Mouse (Mus musculus) heart, embryonic 15.5 days (tissue): ENCODE results near the gene Ralgapa2. TPM values are rescaled to one million over a fixed set of nuclear protein-coding genes. Genes with fewer than 3 reads are reported as not detected.

Source experiments
- ATAC-seq: fragments of 200-750 bp; cut with Nextera tagmentation; replicated peaks from 2 replicates; pipeline ENCODE4 v1.8.0; 2017; ENCODE audit warnings: low read depth, moderate TSS enrichment; ENCODE audit not compliant: insufficient number of reproducible peaks, insufficient read depth, low FRiP score
- H3K27ac ChIP-seq: fragments of 300-500 bp; sonication (generic); 2 replicates; pipeline ENCODE4 v1.5.1; 2015; ENCODE audit warnings: mild to moderate bottlenecking, inconsistent platforms
- H3K27me3 ChIP-seq: fragments of 300-500 bp; sonication (generic); 2 replicates; pipeline ENCODE4 v1.6.1; 2015; ENCODE audit warnings: inconsistent platforms
- H3K36me3 ChIP-seq: fragments of 300-500 bp; sonication (generic); 2 replicates; pipeline ENCODE4 v1.6.1; 2015; ENCODE audit warnings: mild to moderate bottlenecking, inconsistent platforms
- H3K4me1 ChIP-seq: fragments of 300-500 bp; sonication (generic); replicated peaks from 2 replicates; pipeline ENCODE4 v1.6.1; 2015; ENCODE audit warnings: inconsistent platforms
- H3K4me2 ChIP-seq: fragments of 300-500 bp; sonication (generic); 2 replicates; pipeline ENCODE4 v1.6.1; 2015; ENCODE audit warnings: inconsistent platforms, mild to moderate bottlenecking, moderate library complexity
- H3K4me3 ChIP-seq: fragments of 300-500 bp; sonication (generic); 2 replicates; pipeline ENCODE4 v1.5.1; 2015; ENCODE audit warnings: mild to moderate bottlenecking, inconsistent platforms
- H3K9ac ChIP-seq: fragments of 300-500 bp; sonication (generic); 2 replicates; pipeline ENCODE4 v1.6.1; 2015; ENCODE audit warnings: mild to moderate bottlenecking, inconsistent platforms
- H3K9me3 ChIP-seq: fragments of 300-500 bp; sonication (generic); replicated peaks from 2 replicates; pipeline ENCODE4 v1.6.1; 2016; ENCODE audit warnings: inconsistent platforms
- WGBS: fragments of 180-500 bp; shearing (Covaris S2); methylation state at CpG from one replicate; pipeline ENCODE4 v1.1.7; 2015; ENCODE audit warnings: mixed read lengths; 5-methylcytosine and 5-hydroxymethylcytosine counted together
- polyA plus RNA-seq: library from polyadenylated mRNA; unstranded; fragments of >200 nt; fragmentation: Nextera tagmentation; extraction: Ambion mirVana; gene quantifications from 2 replicates; pipeline ENCODE4 v1.2.1, GENCODE M21; 2015

Gene Ralgapa2
- polyA plus RNA-seq, 1 experiment from 2014 or later, result 9.9 TPM

- Histone ChIP-seq H3K27me3 (no peaks in the 10 kb centered on the region), H3K9ac (no peak overlapping the region), H3K9me3 (no peaks in the 10 kb centered on the region), H3K27ac (no peak overlapping the region), H3K4me3 (no peak overlapping the region), H3K36me3 (no peaks in the 10 kb centered on the region), H3K4me2 (no peak overlapping the region), H3K4me1 (no peaks in the 10 kb centered on the region)
- 79% methylated on average over 3 of the region's 3 CpGs for WGBS
- no peak for ATAC-seq
Measured at GRCm38 (mm10) chr2:146299841-146300460, 212.2 kb downstream of the Ralgapa2 start.

DNA sequence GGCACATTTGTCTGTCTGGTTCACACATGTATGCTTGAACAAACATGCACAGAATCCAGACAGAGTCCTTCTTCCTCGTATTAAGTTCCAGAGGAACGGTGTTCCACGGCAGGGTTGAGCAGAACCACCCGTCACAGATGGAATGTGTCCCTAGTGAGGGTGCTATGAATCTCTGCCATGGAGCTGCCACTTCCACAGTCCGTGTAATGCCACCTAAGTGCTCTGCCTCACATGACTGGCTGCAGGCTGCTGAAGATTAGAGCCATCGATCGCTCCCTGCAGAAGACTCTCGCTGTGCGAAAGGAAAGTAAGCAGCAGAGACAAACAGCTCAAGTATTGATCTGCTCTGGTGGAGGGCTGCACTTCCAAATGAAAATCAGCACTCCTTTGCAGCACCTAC is 218.6 kb downstream of the Ralgapa2 start:
- 75% methylated on average over 9 of the region's 9 CpGs for WGBS
- no peaks in the 10 kb centered on the region for H3K4me1 ChIP-seq
- no peak for ATAC-seq
- no peak overlapping the region for H3K4me2 ChIP-seq
- no peak overlapping the region for H3K9ac ChIP-seq
- H3K4me3 ChIP-seq, result no peak overlapping the region
- H3K36me3 ChIP-seq, result no peaks in the 10 kb centered on the region
- no peak overlapping the region for H3K27ac ChIP-seq
- no peaks in the 10 kb centered on the region for H3K27me3 ChIP-seq
- H3K9me3 ChIP-seq, result no peaks in the 10 kb centered on the region

DNA sequence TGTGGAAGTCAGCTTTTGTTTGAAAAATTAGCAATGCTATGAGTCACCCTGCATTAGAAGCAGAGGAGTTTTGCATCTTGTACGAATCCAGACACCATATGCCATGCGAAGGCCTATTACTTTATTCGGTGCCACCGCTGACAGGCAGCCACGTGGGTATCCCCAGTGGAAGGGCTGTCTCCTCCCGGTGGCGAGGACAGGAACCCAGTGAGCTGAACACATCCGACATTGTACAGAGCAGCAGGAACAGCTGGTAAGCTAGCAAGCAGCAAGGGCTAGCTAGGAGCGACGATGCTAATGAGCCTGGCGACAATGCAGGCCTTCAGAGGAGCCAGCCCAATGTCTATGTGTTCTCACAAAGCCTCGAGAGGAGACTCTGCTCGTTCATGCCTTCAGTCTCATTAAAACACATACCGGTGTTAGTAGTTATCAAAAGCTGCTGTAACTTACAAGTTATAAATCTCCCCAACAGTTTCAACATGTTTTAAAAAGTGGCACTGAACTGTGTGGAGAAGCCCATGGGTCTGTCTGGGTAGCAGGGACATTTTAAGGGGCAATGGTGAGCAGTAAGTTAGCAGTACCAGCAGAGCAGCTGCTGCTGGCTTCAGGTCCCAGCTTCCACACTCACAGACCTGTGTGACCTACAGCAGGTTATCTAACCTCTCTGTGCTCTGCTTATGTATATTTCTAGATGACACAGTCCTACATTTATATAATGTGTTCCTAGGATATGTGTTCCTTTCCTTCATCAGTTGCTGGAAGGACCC is 221.1 kb downstream of the Ralgapa2 start:
- 59% methylated on average over 14 of the region's 14 CpGs for WGBS
- Histone ChIP-seq H3K27me3 (no peaks in the 10 kb centered on the region), H3K9ac (no peak overlapping the region), H3K4me1 (no peaks in the 10 kb centered on the region), H3K9me3 (no peaks in the 10 kb centered on the region), H3K4me2 (no peak overlapping the region), H3K36me3 (no peaks in the 10 kb centered on the region), H3K27ac (no peak overlapping the region), H3K4me3 (no peak overlapping the region)
- no peak for ATAC-seq

- Histone ChIP-seq H3K9me3 (no peaks in the 10 kb centered on the region), H3K36me3 (no peaks in the 10 kb centered on the region), H3K4me2 (no peak overlapping the region), H3K4me3 (no peak overlapping the region), H3K27ac (no peak overlapping the region), H3K9ac (no peak overlapping the region), H3K4me1 (no peaks in the 10 kb centered on the region), H3K27me3 (no peaks in the 10 kb centered on the region)
- 84% methylated on average over 6 of the region's 6 CpGs for WGBS
- no peak for ATAC-seq
Measured at GRCm38 (mm10) chr2:146290366-146290765, 221.8 kb downstream of the Ralgapa2 start.

DNA sequence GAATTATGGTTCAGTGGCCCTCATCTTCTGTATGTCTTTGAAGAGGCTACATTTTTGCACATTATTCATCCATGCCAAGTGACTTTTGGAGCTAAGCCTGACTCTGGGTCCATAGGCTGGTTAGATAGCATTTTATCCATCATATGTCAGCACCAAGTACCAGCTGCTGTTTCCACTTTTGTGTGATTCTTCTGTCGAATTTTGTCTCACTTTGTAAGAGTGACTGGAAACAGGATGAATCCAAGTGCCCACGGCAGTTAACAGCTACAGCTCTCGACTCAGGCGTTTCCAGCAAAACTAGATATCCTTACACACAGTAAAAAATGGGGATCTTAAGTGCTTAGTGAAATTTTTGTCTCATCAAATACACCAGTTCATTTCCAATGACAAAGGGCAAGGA is 222.8 kb downstream of the Ralgapa2 start:
- Histone ChIP-seq H3K4me2 (no peak overlapping the region), H3K4me1 (no peaks in the 10 kb centered on the region), H3K27me3 (no peaks in the 10 kb centered on the region), H3K4me3 (no peak overlapping the region), H3K9ac (no peak overlapping the region), H3K27ac (no peak overlapping the region), H3K9me3 (no peaks in the 10 kb centered on the region), H3K36me3 (no peaks in the 10 kb centered on the region)
- WGBS, result 73% methylated on average over 4 of the region's 4 CpGs
- no peak for ATAC-seq

DNA sequence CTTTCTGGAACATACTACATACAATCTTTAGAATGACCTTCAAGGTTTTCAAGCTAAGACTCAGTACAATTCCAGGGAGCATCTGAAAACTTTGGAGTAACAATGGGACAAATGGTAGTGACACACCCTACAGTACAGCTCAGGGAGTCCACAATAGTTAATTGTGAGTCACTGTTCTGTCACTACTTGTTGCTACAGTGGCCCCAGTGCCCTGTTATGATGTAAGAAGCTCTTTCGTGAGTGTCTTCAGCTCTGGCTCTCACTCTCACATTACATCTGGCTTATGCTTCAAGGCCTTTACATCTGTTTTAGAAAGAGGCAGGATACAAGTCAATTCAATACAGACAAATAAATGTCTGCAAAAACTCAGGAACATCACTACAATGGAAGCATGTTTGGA is 223.8 kb downstream of the Ralgapa2 start:
- no peak overlapping the region for H3K4me2 ChIP-seq
- H3K9me3 ChIP-seq, result no peaks in the 10 kb centered on the region
- no peaks in the 10 kb centered on the region for H3K36me3 ChIP-seq
- no peaks in the 10 kb centered on the region for H3K4me1 ChIP-seq
- WGBS, result 83% methylated on average over 1 of the region's 1 CpGs
- ATAC-seq, result no peak
- no peak overlapping the region for H3K27ac ChIP-seq
- no peaks in the 10 kb centered on the region for H3K27me3 ChIP-seq
- no peak overlapping the region for H3K9ac ChIP-seq
- H3K4me3 ChIP-seq, result no peak overlapping the region

DNA sequence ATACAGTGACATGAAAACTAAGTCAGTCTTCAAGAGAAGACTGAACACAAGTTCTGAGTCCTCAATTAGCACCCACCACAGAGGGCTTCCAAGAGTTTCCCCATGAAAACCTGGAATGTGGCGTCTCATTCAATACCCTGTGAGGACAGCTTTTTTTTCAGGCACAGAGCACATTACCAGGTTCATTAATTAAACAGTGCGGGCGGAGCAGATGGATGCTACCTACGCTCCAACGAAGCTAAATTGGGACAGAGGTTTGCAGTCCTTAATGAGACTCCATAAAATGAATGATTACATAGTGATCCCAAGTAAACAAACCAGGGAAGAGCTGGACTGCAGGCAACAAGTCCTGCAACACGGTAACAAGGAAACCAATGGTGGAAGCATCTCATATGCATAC is 224.6 kb downstream of the Ralgapa2 start:
- no peaks in the 10 kb centered on the region for H3K27me3 ChIP-seq
- H3K4me2 ChIP-seq, result no peak overlapping the region
- no peaks in the 10 kb centered on the region for H3K36me3 ChIP-seq
- no peaks in the 10 kb centered on the region for H3K9me3 ChIP-seq
- no peak for ATAC-seq
- H3K4me3 ChIP-seq, result no peak overlapping the region
- WGBS, result 94% methylated on average over 6 of the region's 6 CpGs
- no peaks in the 10 kb centered on the region for H3K4me1 ChIP-seq
- H3K9ac ChIP-seq, result no peak overlapping the region
- no peak overlapping the region for H3K27ac ChIP-seq

GRCm38 (mm10) chr2:146281346-146281745 is 230.8 kb downstream of the Ralgapa2 start:
- Histone ChIP-seq H3K9me3 (no peaks in the 10 kb centered on the region), H3K9ac (no peak overlapping the region), H3K4me2 (no peak overlapping the region), H3K36me3 (no peaks in the 10 kb centered on the region), H3K27me3 (no peaks in the 10 kb centered on the region), H3K4me3 (no peak overlapping the region), H3K4me1 (no peaks in the 10 kb centered on the region), H3K27ac (no peak overlapping the region)
- 64% methylated on average over 6 of the region's 6 CpGs for WGBS
- no peak for ATAC-seq

GRCm38 (mm10) chr2:146280921-146281274 is 231.2 kb downstream of the Ralgapa2 start:
- H3K9me3 ChIP-seq, result no peaks in the 10 kb centered on the region
- no peak overlapping the region for H3K9ac ChIP-seq
- no peak overlapping the region for H3K4me2 ChIP-seq
- 85% methylated on average over 1 of the region's 1 CpGs for WGBS
- no peak for ATAC-seq
- H3K27ac ChIP-seq, result no peak overlapping the region
- no peaks in the 10 kb centered on the region for H3K27me3 ChIP-seq
- no peaks in the 10 kb centered on the region for H3K4me1 ChIP-seq
- H3K4me3 ChIP-seq, result no peak overlapping the region
- no peaks in the 10 kb centered on the region for H3K36me3 ChIP-seq

DNA sequence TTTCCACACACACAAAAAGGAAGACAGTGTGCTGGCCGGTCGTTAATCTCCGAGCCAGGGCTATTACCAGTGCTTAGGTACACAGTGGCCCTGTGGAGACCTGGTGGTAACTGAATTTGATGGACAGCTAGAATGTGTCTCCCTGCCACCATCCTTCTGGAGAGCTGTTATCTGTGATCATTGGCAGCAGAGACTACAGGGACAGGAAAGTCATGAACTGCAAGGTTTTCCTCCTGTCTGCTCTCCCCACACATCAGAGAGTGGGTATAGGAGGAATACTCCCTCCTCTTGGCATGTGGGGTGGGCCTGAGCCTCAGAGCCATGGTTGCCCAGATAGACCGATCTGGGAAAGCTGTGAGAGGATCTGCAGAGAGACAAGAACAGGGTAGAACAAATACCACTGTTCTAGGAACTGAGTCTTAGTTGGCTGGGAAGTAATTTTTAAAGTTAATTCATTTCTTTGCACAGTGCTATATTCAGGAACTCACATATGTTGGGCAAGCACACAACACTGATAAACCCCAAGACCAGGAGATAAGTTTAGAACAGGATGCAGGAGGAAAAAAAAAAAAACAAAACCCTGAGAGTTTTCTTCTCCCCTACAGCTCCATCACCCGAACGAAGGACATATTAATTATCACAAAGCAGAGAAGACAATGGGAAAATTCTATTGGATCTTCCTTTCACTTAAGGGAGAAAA is 231.8 kb downstream of the Ralgapa2 start:
- H3K27me3 ChIP-seq, result no peaks in the 10 kb centered on the region
- 52% methylated on average over 6 of the region's 6 CpGs for WGBS

GRCm38 (mm10) chr2:146279430-146280220 is 232.5 kb downstream of the Ralgapa2 start:
- no peak overlapping the region for H3K4me2 ChIP-seq
- no peak overlapping the region for H3K27ac ChIP-seq
- WGBS, result 77% methylated on average over 24 of the region's 24 CpGs
- no peaks in the 10 kb centered on the region for H3K36me3 ChIP-seq
- no peak overlapping the region for H3K4me3 ChIP-seq
- no peaks in the 10 kb centered on the region for H3K4me1 ChIP-seq
- no peaks in the 10 kb centered on the region for H3K27me3 ChIP-seq
- no peak overlapping the region for H3K9ac ChIP-seq
- H3K9me3 ChIP-seq, result no peaks in the 10 kb centered on the region
- no peak for ATAC-seq

More for the DNA sequence above, 231.8 kb downstream of the Ralgapa2 start:
- Histone ChIP-seq H3K36me3 (no peaks in the 10 kb centered on the region), H3K4me3 (no peak overlapping the region), H3K4me2 (no peak overlapping the region), H3K9me3 (no peaks in the 10 kb centered on the region), H3K27ac (no peak overlapping the region), H3K9ac (no peak overlapping the region), H3K4me1 (no peaks in the 10 kb centered on the region)
- ATAC-seq, result no peak
